Comparison of ENCODE assay signal across 10 mouse cellular contexts in genomic region chr10:63476167-63476647, GRCm38 (mm10). TPM values are rescaled to one million over a fixed set of nuclear protein-coding genes. Genes with fewer than 3 reads are reported as not detected.
A peak's percentile ranks its signal among the peaks of the same experiment; 100 is the strongest.
DNase-seq lines count a peak whose midpoint lies in the region; ATAC-seq and TF ChIP-seq lines count a peak whose summit lies in the region.
"Had no signal": no experiment of that assay in that cellular context is flagged by ENCODE, and none has a peak within 500 bp of the region (broad histone marks: within the 10 kb centered on the region; RNA-seq: fewer than 3 reads in every experiment).

No protein-coding gene starts in this region.

- 40% methylated on average over 10 of the region's 10 CpGs for WGBS in intestine, embryonic 14.5 days
- WGBS in intestine, postnatal 0 days, result 49% methylated on average over 10 of the region's 10 CpGs
- WGBS in intestine, embryonic 16.5 days, result 45% methylated on average over 10 of the region's 10 CpGs
- 83% methylated on average over 10 of the region's 10 CpGs for WGBS in forebrain, embryonic 14.5 days

- 0 out of 2 replicates have a peak, but pooled peaks have one; percentile 36 for ATAC-seq in intestine, embryonic 14.5 days (replicated peaks; ENCODE audit: low FRiP score, low TSS enrichment, low read depth)
- ATAC-seq in intestine, postnatal 0 days, result no peak
- ATAC-seq in frontal cortex, adult (ENCODE audit: low TSS enrichment), result peak; percentile 91
- peak; percentile 84 for ATAC-seq in intestine, embryonic 16.5 days
- no peak for ATAC-seq in forebrain, embryonic 14.5 days

- H3K36me3 ChIP-seq in intestine, embryonic 14.5 days (ENCODE audit: control insufficient read depth, insufficient read depth, low read length), result no peaks in the 10 kb centered on the region
- no peaks in the 10 kb centered on the region for H3K36me3 ChIP-seq in intestine, postnatal 0 days (ENCODE audit: control insufficient read depth, insufficient read depth)
- H3K36me3 ChIP-seq in intestine, embryonic 16.5 days (ENCODE audit: control insufficient read depth, insufficient read depth, low read length), result no peaks in the 10 kb centered on the region
- no peaks in the 10 kb centered on the region for H3K36me3 ChIP-seq in forebrain, embryonic 14.5 days (ENCODE audit: control insufficient read depth, insufficient read depth, low read length)
- H3K36me3 ChIP-seq: embryonic facial prominence, embryonic 12.5 days had no signal

- H3K4me1 ChIP-seq in intestine, embryonic 14.5 days (replicated peaks; ENCODE audit: control insufficient read depth, insufficient read depth, low read length), result 0 out of 2 replicates have a peak, but pooled peaks cover 7% of the 10 kb centered on the region
- H3K4me1 ChIP-seq in intestine, postnatal 0 days (replicated peaks; ENCODE audit: control insufficient read depth, insufficient read depth, low read length), result no peaks in the 10 kb centered on the region
- no peaks in the 10 kb centered on the region for H3K4me1 ChIP-seq in intestine, embryonic 16.5 days (ENCODE audit: control insufficient read depth, insufficient read depth, low read length)
- no peaks in the 10 kb centered on the region for H3K4me1 ChIP-seq in forebrain, embryonic 14.5 days (ENCODE audit: control insufficient read depth, insufficient read depth, low read length)

- H3K4me3 ChIP-seq in intestine, embryonic 14.5 days (ENCODE audit: low read depth, low read length), result no peak overlapping the region
- H3K4me3 ChIP-seq in intestine, postnatal 0 days (ENCODE audit: low read depth, low read length), result no peak overlapping the region
- no peak overlapping the region for H3K4me3 ChIP-seq in intestine, embryonic 16.5 days (ENCODE audit: low read length)
- H3K4me3 ChIP-seq in forebrain, embryonic 14.5 days (ENCODE audit: low read depth, low read length), result no peak overlapping the region
- H3K4me3 ChIP-seq: embryonic facial prominence, embryonic 12.5 days had no signal

- H3K27ac ChIP-seq in intestine, embryonic 14.5 days (ENCODE audit: low read depth), result peak overlapping the region; percentile 44
- no peak overlapping the region; the same call in 1 of the 2 replicates for H3K27ac ChIP-seq in intestine, postnatal 0 days (ENCODE audit: low read depth, low read length)
- H3K27ac ChIP-seq in intestine, embryonic 16.5 days (ENCODE audit: low read length), result peak overlapping the region; percentile 63
- H3K27ac ChIP-seq in forebrain, embryonic 14.5 days (ENCODE audit: low read depth, low read length), result no peak overlapping the region
- H3K27ac ChIP-seq: embryonic facial prominence, embryonic 12.5 days; liver, embryonic 14.5 days had no signal

- DNase-seq in intestine, embryonic 14.5 days (ENCODE audit: low spot score), result no peak
- peak; percentile 57 to 67 for DNase-seq in lung, postnatal 4 days
- no peak for DNase-seq in embryo, embryonic 10 days (ENCODE audit: low spot score)
- DNase-seq in embryo, embryonic 11 days, result no peak
- no peak for DNase-seq in forebrain, embryonic 14.5 days (ENCODE audit: low spot score)

- no peak overlapping the region for H3K4me2 ChIP-seq in intestine, embryonic 14.5 days (ENCODE audit: low read length)
- no peak overlapping the region for H3K4me2 ChIP-seq in intestine, postnatal 0 days (replicated peaks; ENCODE audit: low read depth)
- H3K4me2 ChIP-seq in intestine, embryonic 16.5 days (ENCODE audit: low read depth, low read length), result no peak overlapping the region
- H3K4me2 ChIP-seq in forebrain, embryonic 14.5 days (ENCODE audit: low read length), result no peak overlapping the region
- H3K4me2 ChIP-seq: embryonic facial prominence, embryonic 12.5 days had no signal

- no peak for TF ChIP-seq CTCF in intestine, postnatal 0 days (IDR thresholded peaks at IDR 0.05; ENCODE audit: low read depth)

- H3K9me3 ChIP-seq in intestine, embryonic 14.5 days (ENCODE audit: control insufficient read depth, low read length), result no peaks in the 10 kb centered on the region
- no peaks in the 10 kb centered on the region for H3K9me3 ChIP-seq in intestine, postnatal 0 days (ENCODE audit: control insufficient read depth)
- H3K9me3 ChIP-seq in intestine, embryonic 16.5 days (ENCODE audit: control insufficient read depth, low read length), result no peaks in the 10 kb centered on the region
- H3K9me3 ChIP-seq in forebrain, embryonic 14.5 days (replicated peaks; ENCODE audit: control insufficient read depth, low read length), result no peaks in the 10 kb centered on the region
- H3K9me3 ChIP-seq: embryonic facial prominence, embryonic 12.5 days had no signal

- no peaks in the 10 kb centered on the region for H3K27me3 ChIP-seq in intestine, embryonic 14.5 days (replicated peaks; ENCODE audit: control insufficient read depth, insufficient read depth, low read length)
- H3K27me3 ChIP-seq in intestine, postnatal 0 days (replicated peaks; ENCODE audit: control insufficient read depth, insufficient read depth, low read length), result no peaks in the 10 kb centered on the region
- no peaks in the 10 kb centered on the region for H3K27me3 ChIP-seq in intestine, embryonic 16.5 days (replicated peaks; ENCODE audit: control insufficient read depth, insufficient read depth, low read length)
- 0 out of 2 replicates have a peak, but pooled peaks cover 3% of the 10 kb centered on the region for H3K27me3 ChIP-seq in forebrain, embryonic 14.5 days (replicated peaks; ENCODE audit: control insufficient read depth, insufficient read depth, low read length)
- H3K27me3 ChIP-seq: embryonic facial prominence, embryonic 12.5 days had no signal

- H3K9ac ChIP-seq in intestine, embryonic 14.5 days (ENCODE audit: low read length), result no peak overlapping the region
- H3K9ac ChIP-seq in intestine, postnatal 0 days (ENCODE audit: low read depth, low read length), result no peak overlapping the region
- no peak overlapping the region for H3K9ac ChIP-seq in intestine, embryonic 16.5 days (ENCODE audit: low read depth, low read length)
- no peak overlapping the region for H3K9ac ChIP-seq in forebrain, embryonic 14.5 days (ENCODE audit: low read length)
- H3K9ac ChIP-seq: embryonic facial prominence, embryonic 12.5 days; liver, embryonic 14.5 days had no signal

RNA-seq across cellular contexts. Expression of gene Ctnna3, which starts 46.3 kb away (rescaled TPM):
- polyA plus RNA-seq in intestine, embryonic 14.5 days (2014; fragmentation: Nextera tagmentation; extraction: Ambion mirVana), result 1.5 and 1.7 TPM in 2 replicates
- polyA plus RNA-seq in intestine, postnatal 0 days (2015; fragmentation: Nextera tagmentation; extraction: Ambion mirVana), result 0.33 and 0.55 TPM in 2 replicates
- 0.77 and 0.89 TPM in 2 replicates for polyA plus RNA-seq in intestine, embryonic 16.5 days (2015; fragmentation: Nextera tagmentation; extraction: Ambion mirVana)
- polyA plus RNA-seq in forebrain, embryonic 14.5 days (2014; fragmentation: Nextera tagmentation; extraction: Ambion mirVana), result 0.41 and 0.61 TPM in 2 replicates

RNA-seq across cellular contexts. Expression of gene Gm7075, which starts 54.6 kb away (rescaled TPM):
- not detected in 2 replicates for polyA plus RNA-seq in intestine, embryonic 14.5 days (2014; fragmentation: Nextera tagmentation; extraction: Ambion mirVana)
- polyA plus RNA-seq in intestine, postnatal 0 days (2015; fragmentation: Nextera tagmentation; extraction: Ambion mirVana), result not detected in 2 replicates
- polyA plus RNA-seq in intestine, embryonic 16.5 days (2015; fragmentation: Nextera tagmentation; extraction: Ambion mirVana), result not detected in 2 replicates
- polyA plus RNA-seq in forebrain, embryonic 14.5 days (2014; fragmentation: Nextera tagmentation; extraction: Ambion mirVana), result not detected in 2 replicates
- polyA plus RNA-seq: embryonic facial prominence, embryonic 12.5 days; liver, embryonic 14.5 days had no signal

Comparison
In these comparisons a context has a peak if more than half of its experiments do, and no peak if none do; other contexts are left out.
1. ATAC-seq: peak in intestine, embryonic 14.5 days (single experiment), frontal cortex, adult (single experiment) and intestine, embryonic 16.5 days (single experiment); none in intestine, postnatal 0 days (single experiment) and forebrain, embryonic 14.5 days (single experiment).
2. H3K27ac ChIP-seq: peak in intestine, embryonic 14.5 days (single experiment) and intestine, embryonic 16.5 days (single experiment); none in intestine, postnatal 0 days (single experiment) and forebrain, embryonic 14.5 days (single experiment).
3. DNase-seq: peak in lung, postnatal 4 days (2 of 2); none in intestine, embryonic 14.5 days (single experiment), embryo, embryonic 10 days (single experiment), embryo, embryonic 11 days (single experiment) and forebrain, embryonic 14.5 days (single experiment).